Mouse (Mus musculus) R1 (cell line): ENCODE results near the gene Mtmr10.

Experiments
- DNase-seq: peaks from one replicate; pipeline ENCODE4 v3.0.0-alpha.2; 2018; ENCODE audit warnings: low read depth, low spot score

Gene Mtmr10

GRCm38 (mm10) chr7:64371940-64372878, 84.8 kb downstream of the Mtmr10 start:
- DNase-seq = no peak

- DNase-seq = peak; percentile 28
Measured at GRCm38 (mm10) chr7:64373147-64373829, 85.8 kb downstream of the Mtmr10 start.

GRCm38 (mm10) chr7:64373830-64374562, 86.5 kb downstream of the Mtmr10 start, which contains the start of gene Fan1:
Fan1 (minus strand) TSS chr7:64374095.
- DNase-seq = peak; percentile 89
